Mouse (Mus musculus) adrenal gland, adult 18-20 months (tissue): ENCODE data around the gene Efcab6. TPM values are rescaled to one million over a fixed set of nuclear protein-coding genes. Genes with fewer than 3 reads are reported as not detected.

Experiments used
- DNase-seq, 2 experiments: peaks; one replicate each; pipeline ENCODE4 v3.0.0; 2021 to 2022; ENCODE audit warnings: low spot score in 2 of 2
- total RNA-seq, 2 experiments: library from RNA; stranded (reverse); gene quantifications; 1 replicate in 1 of 2; 2 replicates in 1 of 2; pipeline ENCODE4 v1.2.3; 2021

Efcab6 gene
- total RNA-seq, 2 experiments from 2014 or later = not detected

- no peak for DNase-seq
These were observed 180.9 kb downstream of the Efcab6 start for GRCm38 (mm10) chr15:83884291-83884690.

GRCm38 (mm10) chr15:83883821-83884220, 181.4 kb downstream of the Efcab6 start:
- DNase-seq = no peak

- peak; percentile 27 to 30 for DNase-seq
These were observed 185.3 kb downstream of the Efcab6 start for GRCm38 (mm10) chr15:83879845-83880244.

- DNase-seq = no peak
These were observed 187.3 kb downstream of the Efcab6 start for GRCm38 (mm10) chr15:83877898-83878297.

- no peak for DNase-seq
These were observed 187.9 kb downstream of the Efcab6 start for GRCm38 (mm10) chr15:83877155-83877866.

GRCm38 (mm10) chr15:83870936-83871335, 194.2 kb downstream of the Efcab6 start:
- DNase-seq = no peak

- no peak for DNase-seq
These were observed 199.6 kb downstream of the Efcab6 start for GRCm38 (mm10) chr15:83865626-83866025.

GRCm38 (mm10) chr15:83857129-83857528, 208.1 kb downstream of the Efcab6 start:
- DNase-seq = peak; percentile 70 to 74

GRCm38 (mm10) chr15:83853400-83853811, 211.8 kb downstream of the Efcab6 start:
- DNase-seq = no peak

GRCm38 (mm10) chr15:83848193-83848592, 217.0 kb downstream of the Efcab6 start:
- no peak for DNase-seq

- DNase-seq = no peak
These were observed 217.7 kb downstream of the Efcab6 start for GRCm38 (mm10) chr15:83847512-83847911.

- no peak for DNase-seq
These were observed 218.6 kb downstream of the Efcab6 start for GRCm38 (mm10) chr15:83846592-83846991.

- DNase-seq = no peak
These were observed 219.4 kb downstream of the Efcab6 start for GRCm38 (mm10) chr15:83845734-83846133.

GRCm38 (mm10) chr15:83842915-83843789, 222.0 kb downstream of the Efcab6 start:
- DNase-seq = no peak

GRCm38 (mm10) chr15:83842419-83842818, 222.8 kb downstream of the Efcab6 start:
- no peak for DNase-seq

- DNase-seq = no peak
These were observed 224.0 kb downstream of the Efcab6 start for GRCm38 (mm10) chr15:83840950-83841719.

GRCm38 (mm10) chr15:83832265-83832664, 232.9 kb downstream of the Efcab6 start:
- no peak for DNase-seq

- DNase-seq = no peak
These were observed 236.0 kb downstream of the Efcab6 start for GRCm38 (mm10) chr15:83829226-83829625.

- DNase-seq = no peak
These were observed 237.2 kb downstream of the Efcab6 start for GRCm38 (mm10) chr15:83828011-83828410.
